Mouse (Mus musculus): ENCODE results near the gene Ndufa11.

DNA sequence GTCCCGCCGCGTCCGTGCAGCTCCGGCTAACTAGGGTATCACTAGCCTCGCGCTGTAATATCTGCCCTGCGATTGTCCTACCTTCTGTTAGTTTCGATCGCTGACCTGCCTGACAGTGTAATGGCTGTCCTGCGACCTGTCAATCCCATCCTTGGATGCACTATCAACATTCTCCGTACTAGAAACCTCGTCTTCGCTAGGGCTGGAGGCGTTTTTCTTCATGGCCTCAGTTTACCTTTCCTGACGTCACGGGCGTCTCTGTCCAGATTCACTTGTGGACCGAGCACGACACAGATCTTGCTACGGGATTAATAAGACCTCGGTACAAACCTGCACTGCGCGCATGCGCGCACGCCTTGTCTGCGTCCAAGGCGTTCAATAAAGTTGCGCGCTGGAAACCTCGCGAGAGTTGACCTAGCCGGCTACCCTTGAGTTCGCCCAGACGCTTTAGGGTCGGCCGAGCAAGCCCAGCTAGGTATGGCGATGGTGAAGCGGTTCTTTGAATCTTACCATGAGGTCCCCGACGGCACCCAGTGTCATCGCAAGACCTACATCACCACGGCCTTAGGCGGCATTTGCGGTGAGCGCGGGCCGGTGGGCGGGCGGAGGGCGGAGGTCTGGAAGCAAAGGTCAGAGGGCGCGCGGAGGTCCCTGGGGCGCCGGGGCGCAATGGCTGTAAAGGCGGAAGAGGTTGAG lies at the start of gene Ndufa11, which contains the start of gene Vmac:
- TF ChIP-seq EP300 (IDR thresholded peaks at IDR 0.05; ENCODE audit: low read depth) (peak; percentile 78; the same call in 1 of the 2 replicates), CTCF (IDR thresholded peaks at IDR 0.05; ENCODE audit: low read depth) (no peak)
